Mouse (Mus musculus) heart, postnatal 0 days (tissue): ENCODE data around the gene Casp3.

ENCODE experiments used
- CTCF ChIP-seq: IDR thresholded peaks from 2 replicates; pipeline ENCODE4 v1.5.1; 2016; ENCODE audit warnings: antibody characterized with exemption, control low read depth, low read depth
- EP300 ChIP-seq: IDR thresholded peaks from 2 replicates; pipeline ENCODE4 v1.6.1; 2016; ENCODE audit warnings: antibody characterized with exemption, low read depth

GRCm38 (mm10) chr8:46639852-46640251 lies 22.8 kb downstream of the Casp3 start:
- TF ChIP-seq CTCF: no peak
- TF ChIP-seq EP300: no peak
